Mouse (Mus musculus) liver, adult 2 months (tissue): ENCODE measurements at regions not wholly inside any gene's neighbourhood (a gene's known extent, or its start where the extent isn't known, plus 50 kb on each side); places are given as distances from the start of the nearest gene placed in this dataset.
"Not testable (repeated sequence)": the region's sequence is repeated elsewhere in the genome, so short reads cannot be mapped to it uniquely, and the experiment has no call there.

Source experiments
- DNase-seq: peaks from one replicate; pipeline ENCODE4 v3.0.0-alpha.2; 2011; ENCODE audit warnings: low read depth, low spot score; ENCODE audit errors: extremely low read depth
- H3K27ac ChIP-seq: fragments of 200-500 bp; replicated peaks from 2 replicates; pipeline ENCODE4 v1.5.1; 2012; ENCODE audit warnings: low read depth, mild to moderate bottlenecking, control low read depth, inconsistent platforms, low read length; ENCODE audit not compliant: insufficient read depth
- H3K27me3 ChIP-seq: fragments of 200-500 bp; 2 replicates; pipeline ENCODE4 v1.6.1; 2012; ENCODE audit warnings: mild to moderate bottlenecking, moderate library complexity, low read length, inconsistent platforms; ENCODE audit not compliant: control insufficient read depth, insufficient read depth
- H3K36me3 ChIP-seq: fragments of 200-500 bp; 2 replicates; pipeline ENCODE4 v1.6.1; 2012; ENCODE audit warnings: low read length, inconsistent platforms; ENCODE audit not compliant: control insufficient read depth, insufficient read depth
- H3K4me1 ChIP-seq: fragments of 200-500 bp; 2 replicates; pipeline ENCODE4 v1.6.1; 2011; ENCODE audit warnings: low read length; ENCODE audit not compliant: control insufficient read depth, insufficient read depth
- H3K4me3 ChIP-seq: fragments of 200-500 bp; 2 replicates; pipeline ENCODE4 v1.5.1; 2011; ENCODE audit warnings: low read depth, mild to moderate bottlenecking, control low read depth, low read length, moderate library complexity; ENCODE audit not compliant: insufficient read depth
- H3K79me2 ChIP-seq: fragments of 200-500 bp; 2 replicates; pipeline ENCODE4 v1.6.1; 2012; ENCODE audit warnings: inconsistent platforms, mild to moderate bottlenecking, low read length, moderate library complexity; ENCODE audit not compliant: control insufficient read depth, insufficient read depth
- H3K9ac ChIP-seq: fragments of 200-500 bp; 2 replicates; pipeline ENCODE4 v1.6.1; 2012; ENCODE audit warnings: low read depth, mild to moderate bottlenecking, control low read depth, inconsistent platforms, low read length
- CTCF ChIP-seq: fragments of 200-500 bp; IDR thresholded peaks from 2 replicates; pipeline ENCODE4 v1.5.1; 2011; ENCODE audit warnings: low read depth, low read length, control low read depth
- POLR2A ChIP-seq: fragments of 200-500 bp; IDR thresholded peaks from 2 replicates; pipeline ENCODE4 v1.6.1; 2011; ENCODE audit warnings: low read length, control low read depth; ENCODE audit not compliant: insufficient read depth; ENCODE audit errors: extremely low read depth
- WGBS: fragments of 180-500 bp; shearing (Covaris S2); methylation state at CpG from one replicate; pipeline ENCODE4 v1.1.7; 2018; 5-methylcytosine and 5-hydroxymethylcytosine counted together

GRCm38 (mm10) chr12:27909417-27910100, 567.2 kb upstream of the Sox11 start:
- H3K36me3 ChIP-seq: no peaks in the 10 kb centered on the region
- H3K4me3 ChIP-seq: no peak overlapping the region
- no peak overlapping the region for H3K27ac ChIP-seq
- no peaks in the 10 kb centered on the region for H3K79me2 ChIP-seq
- no peak for TF ChIP-seq POLR2A
- TF ChIP-seq CTCF: no peak
- no peak overlapping the region for H3K9ac ChIP-seq
- 91% methylated on average over 5 of the region's 5 CpGs for WGBS
- H3K4me1 ChIP-seq: no peaks in the 10 kb centered on the region
- no peak for DNase-seq
- H3K27me3 ChIP-seq: no peaks in the 10 kb centered on the region

- not testable (repeated sequence) for H3K4me3 ChIP-seq, H3K4me1 ChIP-seq, H3K27me3 ChIP-seq, H3K27ac ChIP-seq, DNase-seq, H3K79me2 ChIP-seq, H3K9ac ChIP-seq, H3K36me3 ChIP-seq
Measured at GRCm38 (mm10) chr12:27896682-27897081, 554.3 kb upstream of the Sox11 start.

- no peaks in the 10 kb centered on the region for H3K36me3 ChIP-seq
- no peak for DNase-seq
- TF ChIP-seq CTCF (no peak), POLR2A (no peak)
- no peaks in the 10 kb centered on the region for H3K27me3 ChIP-seq
- H3K4me3 ChIP-seq: no peak overlapping the region
- H3K4me1 ChIP-seq: no peaks in the 10 kb centered on the region
- WGBS: 73% methylated on average over 4 of the region's 4 CpGs
- no peaks in the 10 kb centered on the region for H3K79me2 ChIP-seq
- no peak overlapping the region for H3K9ac ChIP-seq
- no peak overlapping the region for H3K27ac ChIP-seq
Measured at GRCm38 (mm10) chr12:27881720-27882119, 539.3 kb upstream of the Sox11 start.

GRCm38 (mm10) chr12:27866421-27866820, 524.0 kb upstream of the Sox11 start:
- Histone ChIP-seq H3K36me3 (no peaks in the 10 kb centered on the region), H3K4me1 (no peaks in the 10 kb centered on the region), H3K27me3 (no peaks in the 10 kb centered on the region), H3K9ac (no peak overlapping the region), H3K4me3 (no peak overlapping the region), H3K27ac (no peak overlapping the region), H3K79me2 (no peaks in the 10 kb centered on the region)
- DNase-seq: no peak
- 62% methylated on average over 1 of the region's 1 CpGs for WGBS
- TF ChIP-seq CTCF (no peak), POLR2A (no peak)

- peak; percentile 42 for DNase-seq
- 87% methylated on average over 3 of the region's 3 CpGs for WGBS
Measured at GRCm38 (mm10) chr12:27849537-27849936, 507.2 kb upstream of the Sox11 start.

GRCm38 (mm10) chr12:27849099-27849498, 506.7 kb upstream of the Sox11 start:
- Histone ChIP-seq H3K27ac (no peak overlapping the region), H3K36me3 (no peaks in the 10 kb centered on the region), H3K4me3 (no peak overlapping the region), H3K79me2 (no peaks in the 10 kb centered on the region), H3K4me1 (no peaks in the 10 kb centered on the region), H3K27me3 (no peaks in the 10 kb centered on the region), H3K9ac (no peak overlapping the region)
- TF ChIP-seq CTCF: no peak
- no peak for TF ChIP-seq POLR2A
- WGBS: 81% methylated on average over 3 of the region's 3 CpGs
- no peak for DNase-seq

More at GRCm38 (mm10) chr12:27849537-27849936, 507.2 kb upstream of the Sox11 start:
- no peaks in the 10 kb centered on the region for H3K4me1 ChIP-seq
- no peaks in the 10 kb centered on the region for H3K79me2 ChIP-seq
- H3K9ac ChIP-seq: no peak overlapping the region
- H3K4me3 ChIP-seq: no peak overlapping the region
- TF ChIP-seq CTCF (peak; percentile 82), POLR2A (no peak)
- no peaks in the 10 kb centered on the region for H3K36me3 ChIP-seq
- H3K27me3 ChIP-seq: no peaks in the 10 kb centered on the region
- H3K27ac ChIP-seq: no peak overlapping the region
